ENCODE assay signal across 11 mouse cellular contexts in the genomic region with DNA sequence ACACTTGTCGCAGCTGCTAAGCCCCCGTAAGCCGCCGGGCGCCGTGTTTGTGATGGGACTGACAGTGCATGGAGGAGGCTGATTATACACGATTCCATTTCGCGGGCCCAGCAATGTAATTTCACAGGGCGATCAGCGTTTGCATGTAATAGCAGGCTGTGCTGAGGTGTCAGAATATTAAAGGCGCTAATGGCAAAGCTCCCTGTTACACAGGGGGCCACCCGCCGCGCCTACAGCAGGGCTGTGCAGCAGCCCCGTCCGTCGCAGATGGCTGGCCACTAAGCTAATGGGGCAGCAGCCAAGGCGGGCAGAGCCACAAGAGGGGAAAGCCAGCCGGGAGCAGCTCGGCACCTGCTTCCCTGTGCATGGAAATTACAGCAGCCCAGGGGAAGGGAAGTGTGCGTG. TPM values are rescaled to one million over a fixed set of nuclear protein-coding genes. Genes with fewer than 3 reads are reported as not detected.
A peak's percentile ranks its signal among the peaks of the same experiment; 100 is the strongest.
DNase-seq lines count a peak whose midpoint lies in the region; ATAC-seq and TF ChIP-seq lines count a peak whose summit lies in the region.
"Had no signal": no experiment of that assay in that cellular context is flagged by ENCODE, and none has a peak within 500 bp of the region (broad histone marks: within the 10 kb centered on the region; RNA-seq: fewer than 3 reads in every experiment).

No protein-coding gene starts in this region.

- H3K4me2 ChIP-seq in kidney, postnatal 0 days (ENCODE audit: low read length): no peak overlapping the region
- H3K4me2 ChIP-seq in midbrain, postnatal 0 days (ENCODE audit: low read depth, low read length, poor library complexity, severe bottlenecking): peak overlapping the region; percentile 16; the same call in 1 of the 2 replicates
- H3K4me2 ChIP-seq: heart, embryonic 15.5 days had no signal

- H3K27ac ChIP-seq in kidney, postnatal 0 days: no peak overlapping the region
- peak overlapping the region; percentile 74 for H3K27ac ChIP-seq in hindbrain, embryonic 10.5 days
- H3K27ac ChIP-seq in midbrain, postnatal 0 days (ENCODE audit: low read depth, low read length): peak overlapping the region; percentile 12; the same call in 1 of the 2 replicates
- H3K27ac ChIP-seq: heart, embryonic 15.5 days had no signal

- H3K4me1 ChIP-seq in kidney, postnatal 0 days (replicated peaks; ENCODE audit: insufficient read depth, low read length): 0 out of 2 replicates have a peak, but pooled peaks cover 6% of the 10 kb centered on the region
- H3K4me1 ChIP-seq in hindbrain, embryonic 10.5 days (replicated peaks): peaks cover 60% of the 10 kb centered on the region
- peaks cover 27% of the 10 kb centered on the region for H3K4me1 ChIP-seq in midbrain, postnatal 0 days (ENCODE audit: insufficient read depth, low read length)

- no peaks in the 10 kb centered on the region for H3K27me3 ChIP-seq in kidney, postnatal 0 days (ENCODE audit: insufficient read depth, low read length)
- H3K27me3 ChIP-seq in hindbrain, embryonic 10.5 days (ENCODE audit: insufficient read depth, poor library complexity, severe bottlenecking): peaks cover 8% of the 10 kb centered on the region; the same call in 1 of the 2 replicates
- H3K27me3 ChIP-seq in midbrain, postnatal 0 days (ENCODE audit: insufficient read depth, low read length): no peaks in the 10 kb centered on the region
- H3K27me3 ChIP-seq: heart, embryonic 15.5 days had no signal

- 37% methylated on average over 22 of the region's 22 CpGs for WGBS in kidney, postnatal 0 days
- 45% methylated on average over 22 of the region's 22 CpGs for WGBS in hindbrain, embryonic 10.5 days
- 11% methylated on average over 22 of the region's 22 CpGs for WGBS in midbrain, postnatal 0 days

- H3K4me3 ChIP-seq in kidney, postnatal 0 days (replicated peaks; ENCODE audit: low read depth, low read length): no peak overlapping the region
- peak overlapping the region; percentile 18; the same call in 1 of the 2 replicates for H3K4me3 ChIP-seq in hindbrain, embryonic 10.5 days
- H3K4me3 ChIP-seq in midbrain, postnatal 0 days (ENCODE audit: low read depth, low read length): no peak overlapping the region
- H3K4me3 ChIP-seq: heart, embryonic 15.5 days had no signal

- 0 out of 2 replicates have a peak, but pooled peaks cover 8% of the 10 kb centered on the region for H3K36me3 ChIP-seq in kidney, postnatal 0 days (ENCODE audit: insufficient read depth, low read length)
- peaks cover 21% of the 10 kb centered on the region for H3K36me3 ChIP-seq in hindbrain, embryonic 10.5 days
- H3K36me3 ChIP-seq in midbrain, postnatal 0 days (ENCODE audit: insufficient read depth, low read length): peaks cover 7% of the 10 kb centered on the region; the same call in 1 of the 2 replicates

- no peaks in the 10 kb centered on the region for H3K9me3 ChIP-seq in kidney, postnatal 0 days (replicated peaks; ENCODE audit: low read length)
- no peaks in the 10 kb centered on the region for H3K9me3 ChIP-seq in hindbrain, embryonic 10.5 days
- H3K9me3 ChIP-seq in midbrain, postnatal 0 days (ENCODE audit: low read length): no peaks in the 10 kb centered on the region
- H3K9me3 ChIP-seq: G1E; heart, embryonic 15.5 days had no signal

- no peak overlapping the region for H3K9ac ChIP-seq in kidney, postnatal 0 days (ENCODE audit: low read depth, low read length)
- H3K9ac ChIP-seq in midbrain, postnatal 0 days (replicated peaks; ENCODE audit: low read length, poor library complexity, severe bottlenecking): no peak overlapping the region
- H3K9ac ChIP-seq: heart, embryonic 15.5 days had no signal

- TF ChIP-seq CTCF in kidney, postnatal 0 days (IDR thresholded peaks at IDR 0.05; ENCODE audit: low read depth): no peak
- peak; percentile 13; the same call in 1 of the 2 replicates for TF ChIP-seq CTCF in midbrain, postnatal 0 days (IDR thresholded peaks at IDR 0.05)

- DNase-seq in kidney, postnatal 0 days (ENCODE audit: low spot score): peak; percentile 29
- DNase-seq in kidney, postnatal 25 days: no peak
- DNase-seq in cerebellum, adult 9-11 months: peak; percentile 94
- DNase-seq in hindbrain, embryonic 10.5 days (ENCODE audit: low spot score): peak; percentile 39
- DNase-seq in midbrain, postnatal 0 days (ENCODE audit: low spot score): peak; percentile 84
- DNase-seq in urinary bladder, postnatal 4 days (ENCODE audit: low spot score in 2 of 2): no peak
- DNase-seq in left cerebral cortex, adult 11 months (ENCODE audit: low spot score): no peak
- no peak for DNase-seq in lung, postnatal 4 days
- DNase-seq: thymus, postnatal 4 days had no signal

- no peak for ATAC-seq in kidney, postnatal 0 days (replicated peaks; ENCODE audit: low FRiP score, low read depth)
- peak; percentile 38 for ATAC-seq in midbrain, postnatal 0 days (ENCODE audit: low FRiP score)

RNA-seq across cellular contexts. Expression of a gene that starts 37.0 kb away (rescaled TPM):
- 46.6 and 49.3 TPM in 2 replicates for polyA plus RNA-seq in kidney, postnatal 0 days (2015; fragmentation: Nextera tagmentation; extraction: Ambion mirVana)
- polyA plus RNA-seq in hindbrain, embryonic 10.5 days (2016; fragmentation: Nextera tagmentation; extraction: Ambion mirVana): 69.2 and 72.5 TPM in 2 replicates
- total RNA-seq in midbrain, postnatal 0 days (2014; rRNA removed): 62.6 and 69.5 TPM in 2 replicates
- polyA plus RNA-seq in midbrain, postnatal 0 days (2015; fragmentation: Nextera tagmentation; extraction: Ambion mirVana): 89.7 and 95.1 TPM in 2 replicates

Comparison
In these comparisons a context has a peak if more than half of its experiments do, and no peak if none do; other contexts are left out.
1. DNase-seq: peak in kidney, postnatal 0 days (single experiment), cerebellum, adult 9-11 months (single experiment), hindbrain, embryonic 10.5 days (single experiment) and midbrain, postnatal 0 days (single experiment); none in kidney, postnatal 25 days (0 of 2), urinary bladder, postnatal 4 days (0 of 2), left cerebral cortex, adult 11 months (single experiment) and lung, postnatal 4 days (0 of 2).